Mouse (Mus musculus) heart, postnatal 4 days (tissue): ENCODE data around the gene Eif3i. TPM values are rescaled to one million over a fixed set of nuclear protein-coding genes. Genes with fewer than 3 reads are reported as not detected.

ENCODE experiments used
- microRNA-seq, 2 experiments: library from miRNA; unstranded; fragments of <30 nt; microRNA quantifications; one replicate each; pipeline ENCODE4 v1.2.0; 2021 to 2022
- total RNA-seq, 2 experiments: library from RNA; stranded (reverse); gene quantifications; 2 replicates each; pipeline ENCODE4 v1.2.3; 2021

The Eif3i gene
- total RNA-seq, 2 experiments from 2014 or later: 146 to 160 TPM

Small RNA genes within 50 kb of the gene (microRNA-seq; reads per million reads assigned to microRNA genes)
- 0 reads per million in 2 experiments for gene Mir8119

Other genes with a start within 250 kb of the Eif3i start
- gene Zbtb8a, start 222.5 kb downstream of the Eif3i start, total RNA-seq: 1 to 10 TPM; 8.7 to 9.0 TPM
- gene Zbtb8b, start 159.8 kb downstream of the Eif3i start, total RNA-seq: 1 to 10 TPM in 1 of 2 experiments, under 1 TPM in 1; 0.92 to 1.2 TPM
- gene Bsdc1, start 139.1 kb downstream of the Eif3i start, total RNA-seq: 10 to 100 TPM; 34.0 to 36.6 TPM
- gene Tssk3, start 109.6 kb downstream of the Eif3i start, total RNA-seq: not detected
- not detected for gene Fam229a, start 109.5 kb downstream of the Eif3i start, total RNA-seq
- gene Marcksl1, start 87.1 kb downstream of the Eif3i start, total RNA-seq: 10 to 100 TPM; 96.6 to 97.7 TPM
- 10 to 100 TPM; 45.0 to 46.4 TPM for gene Hdac1, start 57.9 kb downstream of the Eif3i start, total RNA-seq
- under 1 TPM; 0.86 to 0.91 TPM for gene Lck, start 27.0 kb downstream of the Eif3i start, total RNA-seq
- 1 to 10 TPM; 1.5 TPM for gene Fam167b, start 22.1 kb downstream of the Eif3i start, total RNA-seq
- gene Tmem234, start within 50 bp of the Eif3i start, total RNA-seq: 10 to 100 TPM; 64.8 to 72.1 TPM
- under 1 TPM; 0.27 to 0.76 TPM for gene Dcdc2b, start 13.6 kb upstream of the Eif3i start, total RNA-seq
- gene Iqcc, start 18.5 kb upstream of the Eif3i start, total RNA-seq: 10 to 100 TPM in 1 of 2 experiments, 1 to 10 TPM in 1; 9.3 to 14.3 TPM
- gene Ccdc28b, start 23.3 kb upstream of the Eif3i start, total RNA-seq: 10 to 100 TPM; 30.9 to 33.3 TPM
- gene Txlna, start 40.4 kb upstream of the Eif3i start, total RNA-seq: 10 to 100 TPM; 40.0 to 41.9 TPM
- 10 to 100 TPM; 70.2 to 71.9 TPM for gene Kpna6, start 72.1 kb upstream of the Eif3i start, total RNA-seq
- gene Tmem39b, start 96.2 kb upstream of the Eif3i start, total RNA-seq: 1 to 10 TPM; 6.6 to 6.7 TPM
- 100 to 1,000 TPM; 102 to 110 TPM for gene Khdrbs1, start 141.7 kb upstream of the Eif3i start, total RNA-seq
- gene Ptp4a2, start 210.6 kb upstream of the Eif3i start, total RNA-seq: 100 to 1,000 TPM; 293 to 301 TPM